In genomic region chr13:53642557-53642956, GRCm38 (mm10) we compare ENCODE assay signal across 31 mouse cellular contexts.
DNase-seq lines count a peak whose midpoint lies in the region; ATAC-seq and TF ChIP-seq lines count a peak whose summit lies in the region.
"Had no signal": no experiment of that assay in that cellular context is flagged by ENCODE, and none has a peak within 500 bp of the region (broad histone marks: within the 10 kb centered on the region; RNA-seq: fewer than 3 reads in every experiment).

No protein-coding gene starts in this region.

- no peak overlapping the region for H3K9ac ChIP-seq in forebrain, postnatal 0 days
- no peak overlapping the region for H3K9ac ChIP-seq in forebrain, embryonic 11.5 days (ENCODE audit: low read length)
- H3K9ac ChIP-seq: embryonic facial prominence, embryonic 13.5 days; limb, embryonic 15.5 days; liver, embryonic 13.5 days; midbrain, embryonic 12.5 days had no signal

- no peak for TF ChIP-seq CTCF in forebrain, postnatal 0 days (IDR thresholded peaks at IDR 0.05; ENCODE audit: low read depth)

- no peaks in the 10 kb centered on the region for H3K4me1 ChIP-seq in forebrain, postnatal 0 days (ENCODE audit: insufficient read depth)
- H3K4me1 ChIP-seq in forebrain, embryonic 11.5 days (replicated peaks; ENCODE audit: control insufficient read depth, insufficient read depth, low read length): no peaks in the 10 kb centered on the region
- H3K4me1 ChIP-seq: embryonic facial prominence, embryonic 13.5 days; forebrain, embryonic 10.5 days; heart, embryonic 10.5 days; limb, embryonic 10.5 days; limb, embryonic 15.5 days; liver, embryonic 13.5 days; megakaryocyte, embryonic 14.5 days; midbrain, embryonic 12.5 days had no signal

- peak; percentile 29 for DNase-seq in forebrain, postnatal 0 days
- DNase-seq in forebrain, embryonic 11.5 days (ENCODE audit: low spot score): no peak
- peak; percentile 18 to 47 for DNase-seq in layer of hippocampus, postnatal 10 days (ENCODE audit: low spot score in 2 of 2)
- no peak for DNase-seq in layer of hippocampus, adult 11-12 months (ENCODE audit: low spot score)
- peak; percentile 28 for DNase-seq in retina, postnatal 1 day
- no peak for DNase-seq in retina, embryonic 14.5 days (ENCODE audit: low spot score)
- no peak for DNase-seq in kidney, adult 11 months
- DNase-seq: adrenal gland, adult 2 months; adrenal gland, postnatal 36 days; cerebellum, adult 2 months; gastrocnemius, postnatal 14 days; heart, postnatal 36 days; kidney, adult 9 months; kidney, postnatal 10 days; layer of hippocampus, adult 9-11 months; liver, embryonic 13.5 days; lung, adult 18-20 months; lung, postnatal 4 days; right cerebral cortex, postnatal 25 days; spleen, adult 18-20 months; thymus, postnatal 14 days had no signal

- no peak for ATAC-seq in forebrain, postnatal 0 days
- ATAC-seq in forebrain, embryonic 11.5 days (replicated peaks; ENCODE audit: low FRiP score): no peak
- ATAC-seq: CD4-positive, CD25-positive, alpha-beta regulatory T cell, adult 4 months; intestine, embryonic 16.5 days; lung, postnatal 0 days had no signal

- no peak overlapping the region for H3K4me2 ChIP-seq in forebrain, postnatal 0 days (ENCODE audit: low read depth)
- H3K4me2 ChIP-seq in forebrain, embryonic 11.5 days (ENCODE audit: low read depth, low read length, severe bottlenecking): no peak overlapping the region
- H3K4me2 ChIP-seq: embryonic facial prominence, embryonic 13.5 days; limb, embryonic 15.5 days; liver, embryonic 13.5 days; midbrain, embryonic 12.5 days had no signal

- H3K27ac ChIP-seq in forebrain, postnatal 0 days (ENCODE audit: low read depth, low read length): no peak overlapping the region
- H3K27ac ChIP-seq in forebrain, embryonic 11.5 days (ENCODE audit: low read depth, low read length): no peak overlapping the region
- H3K27ac ChIP-seq: embryonic facial prominence, embryonic 13.5 days; forebrain, embryonic 10.5 days; heart, embryonic 10.5 days; limb, embryonic 10.5 days; limb, embryonic 15.5 days; liver, embryonic 13.5 days; midbrain, embryonic 12.5 days had no signal

- H3K4me3 ChIP-seq in forebrain, postnatal 0 days (ENCODE audit: low read depth, low read length): no peak overlapping the region
- H3K4me3 ChIP-seq in forebrain, embryonic 11.5 days (ENCODE audit: low read depth, low read length): no peak overlapping the region
- H3K4me3 ChIP-seq: embryonic facial prominence, embryonic 13.5 days; forebrain, embryonic 10.5 days; heart, embryonic 10.5 days; limb, embryonic 10.5 days; limb, embryonic 15.5 days; liver, embryonic 13.5 days; megakaryocyte, embryonic 14.5 days; midbrain, embryonic 12.5 days had no signal

- no peaks in the 10 kb centered on the region for H3K36me3 ChIP-seq in forebrain, postnatal 0 days (ENCODE audit: insufficient read depth)
- no peaks in the 10 kb centered on the region for H3K36me3 ChIP-seq in forebrain, embryonic 11.5 days (ENCODE audit: control insufficient read depth, insufficient read depth, low read length)
- H3K36me3 ChIP-seq: embryonic facial prominence, embryonic 13.5 days; forebrain, embryonic 10.5 days; heart, embryonic 10.5 days; limb, embryonic 10.5 days; limb, embryonic 15.5 days; liver, embryonic 13.5 days; midbrain, embryonic 12.5 days had no signal

- no peaks in the 10 kb centered on the region for H3K27me3 ChIP-seq in forebrain, postnatal 0 days (ENCODE audit: insufficient read depth, low read length)
- 0 out of 2 replicates have a peak, but pooled peaks cover 2% of the 10 kb centered on the region for H3K27me3 ChIP-seq in forebrain, embryonic 11.5 days (ENCODE audit: control insufficient read depth, insufficient read depth, low read length)
- H3K27me3 ChIP-seq: embryonic facial prominence, embryonic 13.5 days; limb, embryonic 15.5 days; liver, embryonic 13.5 days had no signal

- H3K9me3 ChIP-seq in forebrain, postnatal 0 days (ENCODE audit: low read length): 0 out of 2 replicates have a peak, but pooled peaks cover 7% of the 10 kb centered on the region
- no peaks in the 10 kb centered on the region for H3K9me3 ChIP-seq in forebrain, embryonic 11.5 days (ENCODE audit: control insufficient read depth, low read length)
- H3K9me3 ChIP-seq: embryonic facial prominence, embryonic 13.5 days; limb, embryonic 10.5 days; limb, embryonic 15.5 days; liver, embryonic 13.5 days; midbrain, embryonic 12.5 days had no signal

- 30% methylated on average over 5 of the region's 5 CpGs for WGBS in forebrain, postnatal 0 days
- 78% methylated on average over 5 of the region's 5 CpGs for WGBS in forebrain, embryonic 11.5 days

Comparison
In these comparisons a context has a peak if more than half of its experiments do, and no peak if none do; other contexts are left out.
1. DNase-seq: peak in forebrain, postnatal 0 days (single experiment), layer of hippocampus, postnatal 10 days (2 of 2) and retina, postnatal 1 day (single experiment); none in forebrain, embryonic 11.5 days (single experiment), layer of hippocampus, adult 11-12 months (single experiment), retina, embryonic 14.5 days (single experiment) and kidney, adult 11 months (single experiment).